Mouse (Mus musculus): ENCODE results near the gene 4933430I17Rik. TPM values are rescaled to one million over a fixed set of nuclear protein-coding genes. Genes with fewer than 3 reads are reported as not detected.

4933430I17Rik gene
- total RNA-seq (2012; rRNA removed) (0.21 and 0.30 TPM in 2 replicates), total RNA-seq (2014; rRNA removed) (0.34 and 0.52 TPM in 2 replicates), polyA plus RNA-seq (2012; ENCODE audit: insufficient read length, low read depth) (1.8 and 1.9 TPM in 2 replicates)

- Histone ChIP-seq H3K79me2 (replicated peaks; ENCODE audit: control insufficient read depth, extremely low read depth, insufficient read depth, poor library complexity, severe bottlenecking) (peaks cover 5% of the 10 kb centered on the region), H3K4me3 (replicated peaks in 1 of 3; ENCODE audit: low read depth in 2 of 3, low read length in 2 of 3, poor library complexity in 1 of 3) (peak within 1 kb of the TSS; percentile 84 to 92 (median 85)), H3K27ac (ENCODE audit: insufficient read depth, low read depth) (peak within 1 kb of the TSS; percentile 82), H3K36me3 (replicated peaks in 1 of 2; ENCODE audit: control insufficient read depth in 1 of 2, insufficient read depth in 1 of 2, low read length in 1 of 2) (peaks cover 4 to 19% of the 10 kb centered on the region in 2 experiments), H3K9ac (ENCODE audit: insufficient read depth, low read depth) (peak within 1 kb of the TSS; percentile 86), H3K27me3 (replicated peaks) (peaks cover 25% of the 10 kb centered on the region), H3K9me3 (replicated peaks; ENCODE audit: low read length) (no peaks in the 10 kb centered on the region), H3K4me1 (ENCODE audit: control insufficient read depth in 1 of 2, insufficient read depth in 2 of 2) (peaks cover 10 to 32% of the 10 kb centered on the region in 2 experiments), H3K4me2 (ENCODE audit: insufficient read depth, low read depth, poor library complexity, severe bottlenecking) (peak within 1 kb of the TSS; percentile 81)
- DNase-seq (ENCODE audit: extremely low read depth): peak; percentile 98
- no peak for TF ChIP-seq ZC3H11A (IDR thresholded peaks at IDR 0.05; ENCODE audit: low read depth, low read length)
- no peak for TF ChIP-seq RCOR1 (conservative IDR thresholded peaks at IDR 0.05; ENCODE audit: low read depth, low read length)
- no peak for TF ChIP-seq CHD1 (IDR thresholded peaks at IDR 0.05; ENCODE audit: low read depth, low read length)
- peak; percentile 89 for TF ChIP-seq CHD2 (IDR thresholded peaks at IDR 0.05; ENCODE audit: low read length)
- peak; percentile 82 for TF ChIP-seq ELF1 (IDR thresholded peaks at IDR 0.05; ENCODE audit: low read depth, low read length)
- TF ChIP-seq ZMIZ1 (IDR thresholded peaks at IDR 0.05; ENCODE audit: low read depth, low read length): no peak
- peak; percentile 69 for TF ChIP-seq MXI1 (IDR thresholded peaks at IDR 0.05; ENCODE audit: low read depth, low read length)
- TF ChIP-seq IRF4 (IDR thresholded peaks at IDR 0.05; ENCODE audit: low read depth, low read length): peak; percentile 28; the same call in 1 of the 2 replicates
- TF ChIP-seq GABPA (IDR thresholded peaks at IDR 0.05; ENCODE audit: insufficient replicate concordance, low read depth, low read length): no peak; the same call in 1 of the 2 replicates
- peak; percentile 91; the same call in 1 of the 2 replicates for TF ChIP-seq KAT2A (IDR thresholded peaks at IDR 0.05; ENCODE audit: insufficient replicate concordance, low read length)
- TF ChIP-seq ZNF384 (IDR thresholded peaks at IDR 0.05; ENCODE audit: low read depth, low read length): no peak
- no peak for TF ChIP-seq POLR2AphosphoS2 (IDR thresholded peaks at IDR 0.05; ENCODE audit: low read depth, low read length)
- TF ChIP-seq JUND (conservative IDR thresholded peaks at IDR 0.05; ENCODE audit: low read depth, low read length): no peak
- TF ChIP-seq EP300 (IDR thresholded peaks at IDR 0.05; ENCODE audit: low read length): no peak
- no peak for TF ChIP-seq MAZ (IDR thresholded peaks at IDR 0.05; ENCODE audit: low read depth, low read length)
- TF ChIP-seq TCF12 (IDR thresholded peaks at IDR 0.05; ENCODE audit: low read depth, low read length): peak; percentile 18; the same call in 1 of the 2 replicates
- peak; percentile 62 for TF ChIP-seq POLR2A (IDR thresholded peaks at IDR 0.05; ENCODE audit: low read depth, low read length)
- peak; percentile 68; the same call in 1 of the 2 replicates for TF ChIP-seq NELFE (IDR thresholded peaks at IDR 0.05; ENCODE audit: low read depth, low read length)
- peak; percentile 91; the same call in 1 of the 2 replicates for TF ChIP-seq SIN3A (IDR thresholded peaks at IDR 0.05; ENCODE audit: low read length)
- peak; percentile 84; the same call in 1 of the 2 replicates for TF ChIP-seq MAX (IDR thresholded peaks at IDR 0.05; ENCODE audit: low read length)
- peak; percentile 35; the same call in 1 of the 2 replicates for TF ChIP-seq MEF2A (IDR thresholded peaks at IDR 0.05; ENCODE audit: borderline replicate concordance, low read depth, low read length)
- TF ChIP-seq HCFC1 (IDR thresholded peaks at IDR 0.05; ENCODE audit: low read depth, low read length): peak; percentile 94
- no peak for TF ChIP-seq PAX5 (IDR thresholded peaks at IDR 0.05; ENCODE audit: low read length)
- TF ChIP-seq USF1 (IDR thresholded peaks at IDR 0.05; ENCODE audit: low read depth, low read length): no peak
- 0 out of 2 replicates have a peak, but pooled peaks have one; percentile 2 for TF ChIP-seq NRF1 (IDR thresholded peaks at IDR 0.05; ENCODE audit: low read depth, low read length)
- no peak for TF ChIP-seq TBP (conservative IDR thresholded peaks at IDR 0.05; ENCODE audit: low read depth, low read length)
- TF ChIP-seq MYC (IDR thresholded peaks at IDR 0.05; ENCODE audit: low read depth, low read length): peak; percentile 84; the same call in 1 of the 2 replicates
- no peak for TF ChIP-seq CTCF (conservative IDR thresholded peaks at IDR 0.05 in 1 of 2, IDR thresholded peaks at IDR 0.05 in 1 of 2; ENCODE audit: low read depth in 2 of 2, low read length in 2 of 2)
- TF ChIP-seq E2F4 (IDR thresholded peaks at IDR 0.05; ENCODE audit: insufficient replicate concordance, low read depth, low read length): peak; percentile 80; the same call in 1 of the 2 replicates
- dilution Hi-C loops (cut with MboI; ENCODE audit: extremely low pct_ligation_motif_present, extremely low pct_unique_long_range_greater_than_20kb, low sequenced_read_pairs): no loop called here
- in situ Hi-C loops (cut with MboI; ENCODE audit: low pct_ligation_motif_present, low pct_unique_long_range_greater_than_20kb, low sequenced_read_pairs): no loop called here
These were observed at the start of gene 4933430I17Rik, which contains the start of gene Pole3 for GRCm38 (mm10) chr4:62524651-62525488. TSS of gene 4933430I17Rik (plus strand) at chr4:62525369. TSS of gene Pole3 (minus strand) at chr4:62525068.
